Mouse (Mus musculus) kidney, postnatal 10 days (tissue): Measurements from ENCODE around the gene Armc2.

Source experiments
- DNase-seq: peaks from one replicate; pipeline ENCODE4 v3.0.0; 2021; ENCODE audit warnings: mixed read lengths

Gene Armc2

DNA sequence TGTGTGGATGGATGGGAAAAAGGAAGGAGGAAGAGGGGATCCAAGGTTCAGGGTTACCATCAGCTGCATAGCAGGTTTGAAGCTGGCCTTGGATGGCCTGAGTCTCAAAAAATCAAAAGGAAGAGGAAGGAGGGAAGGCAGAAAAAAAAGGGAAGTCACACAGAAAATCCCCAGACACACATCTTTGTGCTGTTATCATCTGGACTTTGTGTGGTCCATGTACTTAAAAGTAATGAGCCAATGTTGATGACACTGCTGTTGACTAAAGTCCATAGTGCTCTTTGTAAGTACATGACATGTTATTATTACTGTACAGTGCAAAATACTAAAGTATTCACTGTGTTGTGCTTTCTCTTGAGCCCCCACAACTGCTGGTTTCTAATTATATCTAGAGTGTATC lies 121.8 kb downstream of the Armc2 start:
- no peak for DNase-seq

DNA sequence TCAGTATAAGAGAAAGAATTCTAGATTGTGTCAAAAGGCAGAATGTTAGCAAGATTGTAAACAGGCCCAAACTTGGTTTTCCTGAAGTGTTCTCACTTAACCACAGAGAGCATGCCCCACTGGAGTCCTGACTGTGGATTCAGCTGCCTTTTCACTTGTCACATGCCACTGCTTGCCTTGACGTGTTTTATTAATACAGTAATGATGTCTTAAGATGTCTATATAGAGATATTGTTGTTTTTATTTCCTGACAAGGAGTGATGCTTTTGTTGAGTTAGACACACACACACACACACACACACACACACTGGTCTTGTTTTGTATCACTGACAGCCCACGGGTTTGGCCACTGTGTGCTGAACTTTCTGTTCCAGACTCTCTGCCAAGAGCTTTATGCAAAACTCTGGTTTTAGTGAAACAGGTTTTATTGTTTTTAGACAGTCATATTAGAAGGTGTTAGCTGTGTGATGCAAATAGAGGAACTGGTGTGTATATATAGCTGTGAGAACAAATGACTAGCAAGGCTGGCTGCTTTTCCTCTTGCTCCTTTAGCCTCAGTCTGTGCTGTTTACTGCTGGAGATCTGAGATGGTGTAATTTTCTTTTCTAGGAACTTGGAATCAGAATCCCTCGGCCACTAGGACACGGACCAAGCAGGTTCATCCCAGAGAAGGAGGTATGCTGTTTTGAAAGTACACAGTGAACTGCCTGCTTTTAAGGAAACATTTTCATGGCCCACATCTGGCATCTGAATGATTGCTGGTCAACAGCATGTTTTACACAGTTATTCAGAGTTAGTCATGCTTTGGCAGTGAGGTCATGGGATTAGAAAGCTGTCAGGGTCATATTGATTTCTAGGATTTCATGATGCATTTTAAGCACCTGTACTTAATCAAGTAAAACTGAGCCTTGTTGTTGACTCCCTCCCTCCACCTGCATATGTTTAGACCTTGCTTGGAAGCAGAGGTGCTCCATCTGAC lies 124.5 kb downstream of the Armc2 start:
- no peak for DNase-seq

DNA sequence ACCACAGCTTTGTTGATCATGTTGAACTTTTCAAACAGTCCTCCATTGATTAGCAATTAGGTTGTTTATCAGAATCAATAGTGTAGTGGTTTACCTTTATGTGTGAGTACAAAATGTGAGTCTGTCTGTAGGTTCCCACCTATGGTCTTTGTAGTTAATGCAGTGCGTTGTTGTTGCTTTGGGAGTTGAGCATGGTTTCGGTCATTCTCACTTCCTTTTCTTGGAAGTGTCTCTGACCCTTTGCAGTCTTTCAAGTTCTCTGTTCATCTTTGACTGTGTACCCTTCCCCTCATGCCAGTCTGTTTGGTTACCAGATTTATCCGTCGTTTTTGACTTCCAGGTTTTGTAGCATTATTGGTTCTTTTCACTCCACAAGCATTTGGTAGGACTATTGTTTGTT lies 126.9 kb downstream of the Armc2 start:
- DNase-seq = no peak

DNA sequence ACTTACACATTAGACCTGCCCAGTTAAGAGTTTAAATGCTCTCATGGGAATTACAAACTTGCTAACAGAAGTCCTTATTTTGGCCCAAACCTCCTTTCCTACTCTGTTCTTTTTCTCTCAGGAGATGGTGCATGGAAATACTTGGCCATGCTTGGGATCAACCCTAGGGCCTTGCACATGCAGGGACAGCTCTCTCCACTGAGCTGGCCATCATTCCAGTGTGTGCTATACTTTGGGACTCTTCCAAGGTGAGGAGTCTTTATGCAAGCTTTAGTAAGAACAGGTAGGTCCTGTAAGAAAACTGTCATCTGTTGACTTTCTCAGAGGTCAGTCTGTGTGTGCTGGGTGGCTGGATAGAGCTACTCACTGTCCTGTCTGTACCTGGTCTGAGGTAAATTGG lies 127.7 kb downstream of the Armc2 start:
- no peak for DNase-seq

DNA sequence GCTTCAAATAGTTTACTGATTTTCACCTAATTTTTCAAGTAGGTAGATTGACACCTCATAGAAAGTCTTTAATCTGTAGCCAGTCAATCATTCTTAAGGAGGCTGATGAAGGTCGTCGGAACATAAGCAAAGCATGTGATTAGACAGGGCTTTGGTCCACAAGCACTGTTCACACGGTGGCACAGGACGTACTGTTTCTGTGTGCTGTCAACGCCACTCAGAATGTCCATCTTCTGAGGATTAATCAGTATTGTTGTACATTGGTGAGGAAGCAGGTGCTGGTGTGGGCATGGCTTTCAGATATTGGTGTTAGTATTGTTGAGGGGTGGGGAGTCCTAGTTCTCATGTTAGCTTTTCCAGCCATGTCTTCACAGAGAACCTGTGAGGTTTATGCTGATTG lies 128.7 kb downstream of the Armc2 start:
- DNase-seq = no peak

DNA sequence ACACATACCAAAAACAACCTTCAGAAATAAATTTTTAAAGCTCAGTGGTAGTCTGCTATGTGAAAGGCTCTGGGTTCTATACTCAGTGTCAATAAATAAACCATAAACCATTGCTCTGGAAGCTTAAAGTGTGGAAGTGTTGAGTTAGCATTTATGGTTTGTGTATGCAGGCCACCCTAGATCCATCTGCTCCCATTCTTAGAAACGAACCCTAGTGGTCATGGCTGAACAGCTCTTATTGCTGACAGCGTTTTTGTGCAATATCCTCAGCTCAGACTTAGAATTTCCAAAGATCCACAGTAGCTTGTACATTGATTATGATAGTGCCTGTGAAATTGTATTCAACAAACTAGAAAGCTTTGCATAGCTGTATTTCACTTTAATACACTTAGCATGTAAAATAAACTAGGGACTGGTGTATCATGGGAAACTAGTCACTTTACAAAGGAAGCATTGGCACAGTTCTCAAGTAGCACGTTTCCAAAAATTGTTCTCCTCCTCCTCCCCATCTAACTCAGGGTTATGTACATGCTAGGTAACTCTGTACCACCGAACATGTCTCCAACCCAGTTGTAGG lies 129.8 kb downstream of the Armc2 start:
- no peak for DNase-seq

DNA sequence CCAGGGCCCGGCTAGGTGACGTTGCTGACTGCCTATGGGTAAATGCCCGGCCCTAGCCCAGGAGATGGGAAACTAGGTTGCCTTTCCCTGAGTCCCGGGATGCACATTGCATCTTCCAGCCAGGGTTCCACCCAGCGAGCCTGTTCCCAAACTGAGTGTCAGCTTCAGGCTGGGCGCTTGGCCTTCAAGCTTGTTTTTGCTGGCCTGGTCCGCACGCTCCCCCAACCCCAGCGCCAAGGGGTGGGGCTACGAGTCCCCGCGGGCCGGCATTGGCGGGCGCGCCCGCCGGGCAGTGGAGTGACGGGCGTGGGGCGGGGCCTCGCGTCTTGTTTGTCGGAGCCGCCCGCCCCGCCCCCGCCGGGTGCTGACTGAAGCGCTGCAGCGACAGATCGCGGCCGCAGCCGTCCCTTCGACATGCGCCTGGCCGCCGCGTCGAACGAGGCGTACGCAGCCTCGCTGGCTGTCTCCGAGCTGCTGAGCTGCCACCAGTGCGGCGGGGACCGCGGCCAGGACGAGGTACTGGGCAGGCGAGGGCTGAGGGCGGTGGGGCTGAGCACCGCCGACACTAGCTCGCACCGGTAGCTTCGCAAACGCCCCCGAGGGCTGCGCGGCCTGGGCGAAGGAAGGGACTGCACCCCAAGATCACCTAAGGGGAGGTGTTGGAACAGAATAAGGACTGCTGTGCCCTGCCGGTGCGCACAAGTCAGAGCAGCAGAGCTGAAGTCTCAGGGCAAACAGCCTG lies 131.0 kb downstream of the Armc2 start:
- peak; percentile 99 for DNase-seq

DNA sequence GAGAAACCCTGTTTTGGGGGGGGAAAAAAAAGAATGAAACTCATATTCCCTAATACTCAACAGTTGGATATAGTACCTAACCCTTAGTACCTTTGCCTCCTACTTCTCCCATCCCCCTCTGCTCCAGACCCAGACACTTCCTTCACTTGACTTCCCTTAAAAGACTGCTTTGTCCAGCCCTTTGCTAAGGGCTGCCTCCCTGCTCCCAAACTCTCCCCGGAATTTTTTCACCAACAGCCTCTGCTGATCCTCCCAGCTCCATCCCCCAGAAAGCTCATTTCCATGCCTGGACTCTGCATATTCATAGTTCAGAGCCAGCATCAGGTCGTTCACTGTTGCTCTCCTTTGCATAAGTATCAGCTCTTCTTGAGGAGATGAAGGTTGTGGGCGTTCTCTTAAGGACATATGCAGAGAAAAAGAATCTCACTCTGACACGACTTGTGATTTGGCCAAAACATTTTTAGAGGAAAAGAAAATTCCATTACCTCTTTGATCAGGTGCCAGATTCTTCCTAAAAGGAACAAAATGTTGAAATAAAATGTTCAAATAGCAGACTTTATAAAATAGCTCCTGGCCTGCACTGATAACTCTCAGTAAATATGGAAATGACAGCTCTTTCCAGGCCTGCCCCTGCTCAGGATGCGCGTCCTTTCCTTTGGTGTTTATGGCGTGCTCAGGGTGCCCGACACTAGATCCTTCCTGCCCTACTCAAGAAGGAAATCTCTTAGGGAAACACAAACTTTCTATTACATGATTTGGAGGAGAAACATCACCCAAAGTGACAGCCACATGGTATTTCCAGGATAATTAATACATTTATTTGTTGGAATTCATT lies 134.3 kb downstream of the Armc2 start:
- peak; percentile 43 for DNase-seq

DNA sequence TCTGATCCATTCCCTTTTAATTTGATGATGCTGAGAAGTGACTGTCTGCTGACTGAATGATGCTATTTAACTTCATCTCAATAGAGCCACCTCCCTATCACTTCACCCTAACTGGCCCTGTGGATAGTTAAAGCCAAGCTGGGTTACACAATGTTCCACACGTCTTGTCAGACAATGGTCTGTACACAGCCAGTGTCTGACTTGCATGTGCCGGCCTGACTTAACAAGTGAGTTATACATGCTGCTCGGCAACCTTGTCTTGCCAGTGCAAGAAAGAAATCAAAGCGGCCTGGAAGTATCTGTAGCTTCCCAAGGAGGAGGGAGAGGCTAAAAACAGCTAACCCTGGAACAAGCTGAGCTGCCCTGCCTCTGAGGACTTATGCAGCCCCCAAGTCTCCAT lies 136.8 kb downstream of the Armc2 start:
- no peak for DNase-seq

DNA sequence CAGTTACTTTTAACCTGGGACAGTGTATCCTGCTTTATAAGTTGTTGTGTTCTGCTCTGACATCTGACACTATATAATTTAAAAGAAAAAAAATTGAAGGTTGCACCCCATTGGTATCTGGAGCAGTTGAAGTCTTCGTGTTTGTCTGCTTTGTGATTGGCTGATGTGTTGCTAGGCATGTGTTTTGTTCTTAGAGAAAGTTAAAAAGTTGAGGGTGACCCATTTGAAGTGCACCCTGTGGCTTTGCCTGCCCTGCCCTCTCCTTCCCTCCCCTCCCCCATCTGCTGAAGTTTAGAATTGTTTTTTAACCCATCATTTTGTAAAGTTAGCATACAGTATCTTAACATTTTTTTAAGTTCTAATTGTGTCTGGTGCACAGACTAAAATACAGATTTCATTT lies 137.5 kb downstream of the Armc2 start:
- no peak for DNase-seq

DNA sequence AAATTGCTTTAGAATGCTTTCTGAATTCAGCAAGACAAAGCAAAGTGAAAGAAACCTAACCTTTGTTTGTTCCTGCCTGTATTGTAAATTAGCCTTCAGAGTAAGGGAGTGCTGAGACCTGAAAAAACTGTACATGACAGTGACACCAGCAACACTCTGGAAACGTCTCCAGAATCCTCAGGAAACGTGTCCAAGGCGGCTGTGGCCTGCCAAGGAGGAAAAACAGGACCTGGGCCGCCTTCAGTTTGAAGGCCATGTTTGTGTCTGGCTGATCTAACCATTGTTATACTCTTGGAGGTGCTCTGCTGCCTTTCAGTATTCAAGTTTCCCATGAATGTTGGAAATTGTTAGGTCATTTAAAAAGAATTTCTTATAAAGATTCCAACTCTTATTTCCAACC lies 138.0 kb downstream of the Armc2 start:
- peak; percentile 28 for DNase-seq

DNA sequence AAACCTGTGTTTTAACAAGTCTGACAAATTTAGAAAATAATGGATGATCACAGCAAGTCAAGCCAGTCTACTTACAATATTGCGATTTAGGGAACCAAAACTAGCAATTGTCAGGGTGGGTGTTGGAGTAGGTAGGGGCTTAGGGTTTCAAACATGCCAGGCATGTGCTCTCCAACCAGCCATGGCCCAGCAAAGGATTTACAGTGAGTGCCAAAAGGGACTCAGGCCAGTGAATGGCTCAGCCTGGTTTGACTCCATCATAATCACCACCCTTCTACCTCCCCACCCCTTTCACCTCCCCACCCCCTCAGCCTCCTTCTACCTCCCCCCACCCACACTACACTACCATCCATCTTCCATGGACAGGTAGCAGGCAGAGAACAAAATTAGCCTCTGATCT lies 138.6 kb downstream of the Armc2 start:
- DNase-seq = no peak

DNA sequence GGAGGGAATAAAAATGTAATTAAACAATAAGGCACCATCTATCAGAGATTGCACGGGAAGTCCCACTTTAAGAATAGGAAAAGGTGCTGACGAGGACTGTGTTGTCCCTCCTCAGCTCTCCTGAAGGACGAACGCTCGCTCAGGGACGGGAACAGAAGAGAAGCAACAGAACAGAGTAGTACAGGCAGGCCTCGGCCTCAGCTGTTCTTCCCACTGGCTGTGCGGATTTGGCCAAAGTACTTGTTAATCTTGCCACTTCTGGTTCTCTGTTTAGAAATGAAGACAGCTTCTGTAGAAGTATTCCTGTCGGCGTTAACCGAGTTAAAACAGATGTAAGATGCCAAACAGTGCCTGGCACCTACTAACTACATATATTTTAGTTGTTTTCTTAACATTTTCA lies 139.9 kb downstream of the Armc2 start:
- no peak for DNase-seq

DNA sequence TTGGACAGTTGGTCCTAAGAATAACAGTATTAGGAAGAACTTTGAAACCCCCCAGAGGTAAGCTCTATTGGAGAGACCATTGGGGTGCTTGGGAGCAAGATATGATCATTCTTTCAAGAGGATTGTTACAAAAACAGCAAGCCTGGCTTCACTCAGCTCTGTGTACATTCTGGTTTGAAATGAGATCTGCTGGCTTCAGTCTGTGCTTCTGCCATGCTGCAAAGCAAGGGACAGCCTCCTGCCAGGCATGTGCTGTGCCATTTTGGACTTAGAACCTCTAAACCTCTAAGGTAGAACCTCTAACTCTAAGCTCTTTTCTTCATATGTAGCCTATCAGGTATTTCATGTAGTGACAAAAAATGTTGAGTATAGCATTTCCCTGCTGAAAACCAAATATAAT lies 142.6 kb downstream of the Armc2 start:
- no peak for DNase-seq

DNA sequence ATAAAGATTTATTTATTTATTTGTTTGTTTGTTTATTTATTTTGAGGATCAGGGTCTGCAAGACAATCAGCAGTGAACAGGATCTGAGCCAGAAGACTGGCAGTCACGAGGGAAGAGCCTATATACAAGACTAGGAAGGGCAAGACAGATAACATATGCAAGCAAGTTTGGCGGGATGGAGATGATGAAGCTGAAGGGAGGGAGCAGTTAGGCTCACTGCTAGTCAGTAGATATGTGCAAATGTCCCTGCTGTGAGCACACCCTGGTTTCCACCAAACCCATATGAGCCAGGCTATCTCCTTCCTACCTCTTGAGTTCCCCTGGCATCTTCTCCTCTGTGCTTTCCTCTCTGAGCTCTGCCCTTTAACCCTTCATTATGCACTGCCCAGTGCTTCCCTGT lies 146.7 kb downstream of the Armc2 start:
- no peak for DNase-seq

DNA sequence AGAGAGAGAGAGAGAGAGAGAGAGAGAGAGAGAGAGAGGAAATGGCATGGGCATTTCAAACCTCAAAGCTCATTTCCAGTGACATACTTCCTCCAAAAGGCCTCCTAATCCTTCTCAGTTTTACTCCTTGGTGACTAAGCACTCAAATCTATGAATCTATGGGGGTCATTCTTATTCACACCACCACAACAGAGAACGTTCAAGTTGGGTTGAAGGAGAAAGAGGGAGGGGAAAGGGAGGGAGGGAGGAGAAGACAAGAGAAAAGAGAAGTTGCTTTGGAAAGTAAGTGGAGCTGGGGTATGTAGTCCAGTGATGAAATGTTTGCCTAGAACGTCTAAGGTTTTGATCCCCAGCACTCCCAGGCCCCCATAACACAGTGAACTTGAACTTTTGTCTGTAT lies 148.1 kb downstream of the Armc2 start:
- no peak for DNase-seq

DNA sequence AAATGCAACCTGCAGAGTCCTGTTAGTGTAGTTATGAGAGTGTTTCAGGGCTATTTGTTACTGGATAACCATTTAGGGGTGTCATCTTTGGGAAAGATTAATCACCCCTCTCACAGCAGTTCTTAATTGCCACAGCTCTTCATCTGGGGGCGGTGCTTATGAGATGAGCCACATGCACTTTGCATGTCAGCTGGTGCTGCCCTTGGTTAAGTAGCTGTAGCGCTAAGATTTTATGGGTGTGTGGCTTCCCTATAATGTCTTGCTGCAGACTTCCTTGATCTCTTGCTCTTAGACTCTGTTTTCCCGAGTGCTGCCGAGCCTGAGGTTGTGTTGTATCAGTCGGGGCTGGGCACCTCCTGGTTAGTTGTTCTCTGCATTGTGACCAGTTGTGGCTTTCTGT lies 150.3 kb downstream of the Armc2 start:
- no peak for DNase-seq

DNA sequence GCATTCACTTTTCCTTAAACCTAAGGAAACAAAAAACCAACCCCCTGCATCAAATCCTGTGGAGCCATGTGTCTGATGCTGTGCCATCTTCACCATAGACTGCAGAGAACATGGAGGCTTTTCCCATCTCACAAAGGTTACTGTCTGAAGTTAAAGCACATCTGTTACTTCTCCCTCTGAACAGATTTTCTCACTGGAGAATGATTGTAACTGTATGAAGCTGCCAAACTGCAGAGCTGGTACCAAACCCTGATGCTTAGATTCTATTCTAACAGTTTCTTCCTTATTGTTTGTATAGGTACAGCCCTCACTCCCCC lies 151.4 kb downstream of the Armc2 start:
- no peak for DNase-seq

DNA sequence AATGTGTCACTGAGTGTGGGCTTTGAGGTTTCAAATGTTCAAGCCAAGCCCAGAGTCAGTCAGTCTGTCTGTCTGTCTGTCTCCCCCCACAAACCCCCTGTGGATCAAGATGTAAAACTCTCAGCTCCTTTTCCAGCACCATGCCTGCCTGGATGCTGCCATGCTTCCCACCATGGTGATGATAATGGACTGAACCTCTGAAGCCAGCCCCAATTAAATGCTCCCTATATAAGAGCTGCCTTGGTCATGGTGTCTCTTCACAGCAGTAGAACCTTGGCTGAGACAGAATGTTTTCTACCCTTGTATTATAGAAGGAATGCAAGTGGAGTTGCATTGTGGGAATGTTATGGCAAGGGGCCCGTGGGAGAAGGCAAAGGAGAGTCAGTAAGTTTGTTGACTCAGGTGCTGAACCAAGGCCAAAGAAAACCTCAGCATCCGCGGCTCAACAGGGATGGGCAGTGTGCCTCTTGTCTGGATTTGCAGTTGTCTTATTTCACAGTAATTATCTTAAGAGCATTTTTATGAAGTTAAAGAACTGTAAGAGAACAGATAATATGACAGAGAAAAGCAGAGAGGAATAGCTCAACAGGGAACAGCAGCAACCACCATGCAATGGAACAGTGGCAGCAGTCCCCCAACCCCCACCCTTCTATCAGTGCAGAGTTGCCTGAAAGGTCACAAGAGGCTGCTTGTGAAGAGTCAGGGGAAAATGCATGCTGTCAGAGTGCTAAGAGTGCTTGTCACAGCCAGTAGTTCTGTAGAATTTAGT lies 152.0 kb downstream of the Armc2 start:
- DNase-seq = peak; percentile 60
